Mouse (Mus musculus) lung, adult 18-20 months (tissue): ENCODE results near the gene G3bp2.
"Not testable (repeated sequence)": the region's sequence is repeated elsewhere in the genome, so short reads cannot be mapped to it uniquely, and the experiment has no call there.

Source experiments
- DNase-seq, 2 experiments: peaks; one replicate each; pipeline ENCODE4 v3.0.0; 2022; ENCODE audit warnings: mixed read lengths in 2 of 2

Gene G3bp2

GRCm38 (mm10) chr5:92083417-92084038 is at the start of gene G3bp2:
Gene G3bp2, minus strand, starts transcription at chr5:92083719.
- peak; percentile 98 to 99 for DNase-seq

DNA sequence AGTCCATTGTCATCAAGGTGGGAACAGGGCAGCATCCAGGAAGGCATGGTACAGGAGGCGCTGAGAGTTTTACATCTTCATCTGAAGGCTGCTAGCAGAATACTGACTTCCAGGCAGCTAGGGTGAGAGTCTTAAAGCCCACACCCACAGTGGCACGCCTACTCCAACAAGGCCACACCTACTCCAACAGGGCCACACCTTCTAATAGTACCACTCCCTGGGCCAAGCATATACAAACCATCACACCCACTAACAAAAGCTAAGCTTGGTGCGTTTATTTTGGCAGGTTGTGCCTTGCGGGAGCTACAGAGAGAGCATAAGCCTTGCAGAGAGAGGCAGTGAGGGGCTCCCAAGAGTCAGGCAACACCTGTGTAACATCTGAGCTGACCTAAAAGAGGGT is 49.5 kb upstream of the G3bp2 start:
- not testable (repeated sequence) for DNase-seq

DNA sequence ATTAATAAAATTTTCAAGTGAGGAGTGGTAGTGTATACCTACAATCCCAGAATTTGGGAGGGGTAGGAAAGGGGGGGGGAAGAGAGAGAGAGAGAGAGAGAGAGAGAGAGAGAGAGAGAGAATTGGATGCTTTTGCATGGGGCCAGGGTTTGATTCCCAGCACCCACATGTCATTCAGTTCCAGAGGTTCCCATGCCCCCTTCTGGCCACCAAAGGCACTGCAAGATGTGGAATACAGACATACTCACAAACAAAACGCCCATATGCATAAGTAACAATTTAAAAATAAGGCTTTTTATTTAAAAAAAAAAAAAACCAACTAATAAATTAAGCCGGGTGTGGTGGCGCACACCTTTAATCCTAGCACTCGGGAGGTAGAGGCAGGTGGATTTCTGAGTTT is 48.6 kb upstream of the G3bp2 start:
- DNase-seq = no peak

GRCm38 (mm10) chr5:92130040-92130682 is 46.6 kb upstream of the G3bp2 start:
- DNase-seq = no peak

- DNase-seq = no peak
Observed at GRCm38 (mm10) chr5:92129321-92129768, 45.8 kb upstream of the G3bp2 start.

- DNase-seq = peak; percentile 47 to 56
Observed at GRCm38 (mm10) chr5:92128570-92128969, 45.1 kb upstream of the G3bp2 start.

DNA sequence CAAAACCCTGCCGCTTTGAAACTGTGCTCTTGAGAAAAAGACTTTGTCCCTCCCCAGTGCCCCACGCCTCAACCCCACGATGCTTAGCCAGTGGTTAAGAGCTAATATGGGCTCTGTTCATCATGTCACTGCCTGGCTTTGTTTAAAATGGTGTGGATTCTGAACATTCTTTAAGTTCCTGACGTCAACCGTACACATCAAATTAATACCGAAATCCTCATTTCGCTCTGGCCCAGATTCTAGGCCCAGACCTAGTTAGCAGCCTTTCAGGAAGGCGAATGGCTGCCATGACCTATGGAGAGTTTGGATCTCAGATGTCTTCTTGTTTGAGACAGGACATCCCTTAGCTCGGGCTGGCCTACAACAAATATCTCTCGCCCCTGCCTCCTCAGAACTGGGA is 44.2 kb upstream of the G3bp2 start:
- no peak for DNase-seq

- no peak for DNase-seq
Observed at GRCm38 (mm10) chr5:92127141-92127625, 43.7 kb upstream of the G3bp2 start.

DNA sequence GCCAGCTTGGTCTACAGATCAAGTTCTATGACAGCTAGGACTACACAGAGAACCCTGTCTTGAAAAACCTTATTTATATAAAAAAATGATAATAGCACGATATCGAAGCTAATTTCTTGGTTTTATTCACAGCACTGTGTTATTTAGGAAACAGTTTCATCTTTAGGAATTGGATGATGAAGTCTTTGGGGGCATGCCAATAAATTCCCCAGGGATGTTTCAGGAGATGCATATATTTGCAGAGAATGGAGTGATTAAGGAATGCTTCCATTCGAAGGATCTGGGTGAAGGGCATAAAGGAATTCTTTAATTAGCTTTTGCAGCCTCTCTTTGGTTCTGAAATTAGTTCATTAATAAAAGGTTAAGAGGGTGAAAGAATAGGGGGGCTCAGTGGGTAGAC is 41.9 kb upstream of the G3bp2 start:
- no peak for DNase-seq

DNA sequence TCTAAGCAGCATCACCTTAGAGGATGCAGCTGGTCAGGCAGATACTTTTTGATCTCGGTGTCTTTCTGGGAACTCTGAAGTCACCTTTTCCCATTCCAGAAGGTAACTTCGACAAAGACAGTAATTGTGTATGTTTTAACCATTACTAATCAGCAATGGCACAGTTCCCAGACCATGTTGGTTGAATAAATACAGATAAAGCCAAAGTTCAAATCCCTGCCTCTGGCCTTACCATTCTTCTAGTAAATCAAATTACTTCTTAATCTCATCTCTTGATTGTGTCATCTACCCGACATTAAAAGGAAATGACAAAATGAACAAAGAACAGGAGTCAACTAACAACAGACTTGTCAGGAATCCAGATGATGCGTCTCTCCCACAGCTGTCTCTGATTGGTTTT is 38.1 kb upstream of the G3bp2 start:
- DNase-seq = no peak

- DNase-seq = peak; percentile 69 to 80
Observed at GRCm38 (mm10) chr5:92117823-92118403, 34.4 kb upstream of the G3bp2 start.

DNA sequence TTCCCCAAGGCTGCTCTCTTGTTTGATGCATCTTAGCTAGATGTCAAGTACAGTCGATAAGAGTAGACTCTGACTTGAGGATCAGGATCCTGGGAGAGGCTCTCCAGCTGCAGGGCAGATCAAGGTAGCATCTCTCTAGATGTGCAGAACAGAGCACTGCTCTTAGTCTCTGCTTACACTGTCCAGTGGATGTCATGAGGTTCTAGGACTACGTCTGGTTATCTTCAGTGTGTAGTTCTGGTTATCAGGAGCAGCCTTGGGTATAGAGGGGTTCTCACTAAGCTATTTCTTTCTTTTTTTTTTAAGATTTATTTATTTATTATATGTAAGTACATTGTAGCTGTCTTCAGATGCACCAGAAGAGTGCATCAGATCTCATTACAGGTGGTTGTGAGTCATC is 31.4 kb upstream of the G3bp2 start:
- DNase-seq = no peak

GRCm38 (mm10) chr5:92114223-92114622 is 30.7 kb upstream of the G3bp2 start:
- no peak for DNase-seq

- DNase-seq = no peak
Observed at GRCm38 (mm10) chr5:92113484-92113883, 30.0 kb upstream of the G3bp2 start.

GRCm38 (mm10) chr5:92112585-92112984 is 29.1 kb upstream of the G3bp2 start:
- DNase-seq = no peak

DNA sequence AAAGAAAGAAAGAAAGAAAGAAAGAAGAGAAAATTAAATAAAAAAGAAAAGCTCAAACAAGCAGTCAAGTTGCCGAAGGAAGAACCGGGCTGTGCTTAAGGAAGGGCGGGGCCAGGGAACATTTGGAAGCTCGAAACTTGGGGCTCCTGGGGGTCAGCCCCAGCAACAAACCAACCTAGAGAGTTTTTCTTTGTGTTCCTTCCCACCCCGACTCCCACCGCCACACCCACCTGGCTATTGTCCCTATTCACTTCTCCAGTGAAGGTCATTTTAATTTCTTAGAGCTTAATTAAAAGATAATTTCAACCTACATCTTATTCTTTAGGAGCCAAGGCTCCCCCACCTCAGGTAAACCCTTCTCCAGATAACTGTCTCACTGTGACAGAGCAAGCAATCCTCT is 28.7 kb upstream of the G3bp2 start:
- no peak for DNase-seq

DNA sequence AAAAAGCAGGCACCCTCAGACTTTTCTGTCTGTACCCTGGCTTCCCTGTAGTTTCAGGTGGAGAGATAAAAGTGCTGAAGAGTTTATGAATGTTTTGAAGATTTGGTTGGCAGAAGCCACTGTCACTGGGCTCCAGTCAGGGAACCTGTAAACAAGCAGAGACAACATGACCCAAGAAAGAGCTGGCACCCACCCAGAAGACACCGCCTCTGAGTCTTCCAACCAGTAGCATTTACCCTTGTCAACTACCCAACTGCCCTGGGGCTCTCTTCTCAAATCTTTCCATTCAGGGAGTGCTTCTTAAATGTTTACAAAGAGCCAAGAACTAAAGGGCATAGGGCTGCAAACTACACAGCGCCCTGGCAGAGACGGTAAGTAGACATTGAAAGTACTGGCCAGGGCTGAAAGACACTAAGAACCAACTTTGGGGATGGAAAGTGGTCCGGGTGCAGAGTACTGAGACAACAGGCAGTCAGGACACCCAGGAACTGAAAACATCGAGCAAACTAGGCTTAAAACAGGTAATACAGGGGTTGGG is 27.4 kb upstream of the G3bp2 start:
- no peak for DNase-seq

DNA sequence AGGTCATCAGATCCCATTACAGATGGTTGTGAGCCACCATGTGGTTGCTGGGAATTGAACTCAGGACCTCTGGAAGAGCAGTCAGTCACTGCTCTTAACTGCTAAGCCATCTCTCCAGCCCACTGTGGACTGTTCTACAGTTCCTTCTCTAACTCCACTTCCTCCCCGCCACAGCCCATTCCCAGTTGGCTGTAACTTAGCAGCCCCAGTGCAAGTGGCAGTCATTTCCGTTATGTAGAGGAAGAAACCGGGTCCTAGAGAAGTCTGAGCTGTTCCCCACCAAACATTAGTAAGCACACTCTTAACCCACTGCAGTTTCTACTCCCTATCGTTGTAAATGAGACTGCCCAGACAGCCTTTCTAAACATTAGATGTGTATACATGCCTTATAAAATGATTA is 23.8 kb upstream of the G3bp2 start:
- no peak for DNase-seq

- no peak for DNase-seq
Observed at GRCm38 (mm10) chr5:92106327-92107125, 23.0 kb upstream of the G3bp2 start.

- no peak for DNase-seq
Observed at GRCm38 (mm10) chr5:92103816-92104415, 20.4 kb upstream of the G3bp2 start.

- DNase-seq = no peak
Observed at GRCm38 (mm10) chr5:92103062-92103461, 19.5 kb upstream of the G3bp2 start.

DNA sequence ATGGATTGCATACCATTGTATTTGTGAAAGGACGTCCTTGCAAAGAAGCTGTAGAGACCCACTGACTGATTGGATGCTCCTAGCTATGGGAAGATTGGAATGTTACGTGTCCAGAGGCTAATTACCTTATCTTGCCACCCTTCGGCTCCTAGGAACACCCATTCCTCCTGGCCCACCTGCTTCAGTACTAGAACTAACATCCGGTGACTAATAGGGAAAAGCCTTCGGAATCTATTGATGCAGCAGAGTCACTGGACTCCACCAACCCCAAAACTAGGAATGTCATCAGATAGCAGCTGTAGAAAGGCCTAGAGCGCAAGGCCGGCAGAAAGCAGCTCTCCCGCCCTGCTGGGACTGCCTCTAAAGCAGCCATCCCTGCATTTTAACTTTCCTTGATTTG is 18.1 kb upstream of the G3bp2 start:
- no peak for DNase-seq
